Mouse (Mus musculus) left cerebral cortex, postnatal 10 days (tissue): ENCODE measurements around the gene Sufu. TPM values are rescaled to one million over a fixed set of nuclear protein-coding genes. Genes with fewer than 3 reads are reported as not detected.
A peak's percentile ranks its signal among the peaks of the same experiment; 100 is the strongest.

Experiments used
- DNase-seq, 2 experiments: peaks; one replicate each; pipeline ENCODE4 v3.0.0; 2021 to 2022; ENCODE audit warnings: low spot score in 2 of 2, mixed read lengths in 1 of 2; ENCODE audit errors: extremely low spot score in 1 of 2
- intact Hi-C: fragments of 180-260 bp; cut with DNase I; formaldehyde crosslinking; loops from one replicate; pipeline ENCODE4 v1.15.1; 2025
- total RNA-seq, 2 experiments: library from RNA; stranded (reverse); gene quantifications; 2 replicates each; pipeline ENCODE4 v1.2.3; 2021

Gene Sufu
- total RNA-seq, 2 experiments from 2014 or later = 16.7 to 18.8 TPM

GRCm38 (mm10) chr19:46517529-46518351 is 121.0 kb downstream of the Sufu start:
- intact Hi-C loops = no loop called here
- DNase-seq = peak in 1 of 2 experiments; percentile 55

DNA sequence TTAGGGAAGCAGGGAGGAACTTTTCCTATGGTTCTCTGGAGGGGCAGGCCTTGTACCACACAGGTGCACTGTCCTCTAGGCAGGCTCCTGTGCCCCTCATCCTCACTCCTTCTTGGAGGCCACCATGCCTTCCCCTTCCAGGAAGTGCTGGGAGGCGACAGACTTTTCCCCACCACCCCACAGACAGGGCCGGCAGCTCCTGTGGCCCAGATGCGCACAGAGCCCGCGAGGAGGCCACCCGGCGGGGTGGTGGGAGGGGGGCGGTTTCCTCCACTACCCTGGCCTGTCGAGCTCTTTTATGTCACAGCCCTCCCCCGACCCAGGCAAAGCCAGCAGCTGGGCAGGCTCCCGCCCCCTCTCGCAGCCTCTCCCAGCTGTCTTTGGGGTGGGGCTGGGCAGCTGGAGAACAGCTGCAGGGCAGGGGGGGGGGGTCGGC is 121.7 kb downstream of the Sufu start:
- intact Hi-C loops = no loop called here

DNA sequence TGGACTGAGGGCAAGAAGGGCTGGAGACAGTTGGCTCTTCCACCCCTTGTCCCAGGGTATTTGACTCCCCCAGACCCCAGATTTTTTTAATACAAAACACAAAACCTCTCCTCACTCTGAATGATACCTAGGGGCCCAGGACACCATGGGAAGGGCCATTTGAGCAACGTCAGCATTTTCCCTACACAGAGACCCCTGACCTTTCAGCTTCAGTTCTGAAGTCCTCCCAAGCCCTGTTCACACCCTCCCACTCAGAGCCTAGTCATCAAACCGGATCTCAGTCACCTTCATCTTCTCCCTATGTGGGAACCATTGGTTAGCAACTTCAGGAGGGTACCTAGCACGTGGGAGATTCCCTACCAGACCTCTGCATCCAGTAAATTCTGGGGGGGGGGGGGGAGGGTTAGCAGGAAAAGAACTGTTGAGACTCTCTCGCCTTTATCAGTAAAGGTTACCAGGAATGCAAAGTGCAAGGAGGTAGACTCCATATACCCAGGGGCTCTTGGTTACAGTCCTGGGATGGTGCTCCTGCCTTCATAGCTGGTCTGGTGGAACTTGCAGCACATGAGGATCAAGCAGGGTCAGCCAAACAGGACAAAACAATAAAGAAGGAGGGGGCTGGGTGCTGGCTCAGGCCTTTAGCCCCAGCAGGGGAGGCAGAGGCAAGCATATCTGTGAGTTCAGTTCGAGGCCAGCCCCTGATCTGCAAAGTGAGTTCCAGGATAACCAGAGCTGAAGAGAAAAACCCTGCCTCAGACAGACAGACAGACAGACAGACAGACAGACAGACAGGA is 122.3 kb downstream of the Sufu start:
- intact Hi-C loops = no loop called here
- no peak for DNase-seq

More for the DNA sequence above, 121.7 kb downstream of the Sufu start:
- peak in 1 of 2 experiments; percentile 83 for DNase-seq

DNA sequence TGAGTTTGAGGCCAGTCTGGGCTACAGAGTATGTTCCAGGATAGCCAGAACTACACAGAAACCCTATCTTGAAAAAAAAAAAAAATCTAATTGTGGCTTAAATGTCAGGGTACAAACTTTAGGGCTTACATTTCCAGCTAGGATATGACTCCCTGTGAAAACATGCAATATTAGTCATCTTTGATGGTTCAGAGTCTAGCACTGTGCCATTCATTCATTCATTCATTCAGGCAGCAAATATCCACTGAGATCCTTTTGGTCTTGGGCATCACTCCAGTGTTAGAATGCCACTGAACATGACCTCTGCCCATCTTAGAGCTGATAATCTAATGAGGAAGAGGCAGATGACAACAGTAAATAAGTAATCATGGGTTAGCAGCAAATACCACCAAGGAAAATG is 125.0 kb downstream of the Sufu start:
- intact Hi-C loops = no loop called here
- DNase-seq = no peak

- intact Hi-C loops = no loop called here
- peak; percentile 1 to 22 for DNase-seq
Measured at GRCm38 (mm10) chr19:46522433-46523044, 125.8 kb downstream of the Sufu start.

DNA sequence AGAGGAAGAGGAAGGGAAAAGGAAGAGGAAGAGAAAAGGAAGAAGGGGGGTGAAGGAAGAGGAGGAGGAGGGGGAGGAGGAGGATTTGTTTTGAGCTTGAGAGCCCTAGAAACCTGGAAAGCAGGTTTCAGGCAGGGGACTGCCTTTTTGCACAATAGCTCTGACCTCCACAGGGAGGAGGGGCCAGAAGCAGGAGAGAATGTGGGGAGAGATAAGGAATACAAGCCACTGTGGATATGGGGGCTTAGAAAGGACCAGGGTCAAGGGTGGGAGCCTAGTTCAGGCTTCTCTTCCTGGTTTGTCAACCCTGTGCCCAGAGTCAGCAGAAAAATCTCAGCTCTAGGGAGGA is 126.4 kb downstream of the Sufu start:
- intact Hi-C loops = no loop called here
- DNase-seq = no peak

GRCm38 (mm10) chr19:46523480-46524151 is 126.9 kb downstream of the Sufu start:
- peak; percentile 69 to 88 for DNase-seq
- intact Hi-C loops = no loop called here

GRCm38 (mm10) chr19:46524152-46524544 is 127.5 kb downstream of the Sufu start:
- intact Hi-C loops = no loop called here
- DNase-seq = peak in 1 of 2 experiments; percentile 27

DNA sequence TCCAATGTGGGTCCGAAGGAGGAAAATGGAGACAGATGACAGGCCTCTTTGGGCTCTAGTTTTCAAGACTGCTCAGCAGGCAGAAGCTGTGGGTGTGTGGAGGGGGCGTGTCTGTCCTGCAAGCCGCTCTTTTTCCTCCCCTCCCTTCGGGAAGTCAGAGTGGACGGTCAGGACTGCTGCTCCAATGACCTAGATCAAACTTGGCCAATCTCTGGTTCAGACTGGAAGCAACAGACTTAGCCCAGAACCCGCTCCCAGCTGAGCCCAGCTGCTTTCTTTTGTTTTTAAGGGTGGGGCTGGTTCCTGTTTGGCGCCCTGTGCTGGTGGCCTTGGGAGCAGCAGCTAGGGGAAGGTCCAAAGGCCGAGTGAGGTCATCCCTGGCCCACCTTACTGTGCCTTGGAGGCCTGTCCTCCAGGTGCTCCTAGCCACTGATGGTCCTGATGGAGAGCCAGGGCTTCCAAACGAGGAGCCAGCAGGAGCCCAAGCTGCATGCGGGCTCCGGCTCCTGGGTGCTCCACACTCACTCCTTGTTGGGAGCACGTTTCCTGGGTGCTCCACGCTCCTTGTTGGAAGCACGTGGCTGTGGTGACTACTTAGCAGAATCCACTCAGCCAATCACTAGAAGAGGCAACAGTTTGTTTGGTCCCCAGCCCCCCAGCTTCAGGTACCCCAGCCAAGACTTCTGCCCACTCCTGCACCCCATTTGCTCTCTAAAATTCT is 128.1 kb downstream of the Sufu start:
- intact Hi-C loops = no loop called here
- peak; percentile 16 to 87 for DNase-seq

DNA sequence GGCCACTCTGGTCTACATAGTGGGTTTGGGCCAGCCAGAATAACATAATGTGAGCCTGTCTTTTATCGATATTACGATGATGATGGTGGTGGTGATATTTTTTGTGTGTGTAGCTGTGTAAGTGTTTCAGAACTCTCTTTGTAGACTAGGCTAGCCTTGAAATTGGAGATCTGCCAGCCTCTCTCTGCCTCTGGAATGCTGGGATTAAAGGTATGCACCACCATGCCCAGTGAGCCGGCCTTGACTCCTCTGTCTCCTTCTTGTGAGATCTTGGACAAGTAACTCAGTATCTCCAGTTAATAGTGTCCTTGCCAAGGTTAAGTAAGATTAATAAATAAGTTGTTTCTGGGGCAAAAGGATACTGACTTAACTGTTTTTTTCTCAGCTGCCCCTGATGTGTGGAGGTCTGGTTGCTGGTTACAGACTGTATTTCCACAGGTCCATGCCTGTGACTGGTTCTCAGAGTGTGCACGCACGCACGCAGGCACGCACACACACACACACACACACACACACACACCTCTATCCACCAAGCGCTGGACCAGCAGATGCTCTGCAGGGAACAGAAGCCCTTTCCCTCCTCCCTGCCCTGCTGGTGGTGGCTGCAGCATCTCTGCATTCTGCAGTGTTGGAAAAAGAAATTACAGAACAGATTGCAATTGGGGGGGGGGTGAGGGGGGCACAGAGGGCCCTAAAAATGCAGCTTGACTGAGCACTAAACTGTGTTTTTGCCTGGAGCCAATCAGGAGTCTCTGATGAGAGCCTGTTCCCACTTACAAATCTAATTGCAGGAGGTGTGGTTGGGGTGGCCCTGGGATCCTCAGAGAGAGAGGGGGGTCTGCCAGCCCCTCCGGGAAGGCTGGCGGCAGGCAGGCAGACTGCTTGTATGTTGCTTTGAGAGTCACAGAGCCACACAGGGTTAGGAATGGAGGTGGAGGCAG is 129.3 kb downstream of the Sufu start:
- intact Hi-C loops = no loop called here
- peak; percentile 5 to 31 for DNase-seq

GRCm38 (mm10) chr19:46527632-46528528 is 131.2 kb downstream of the Sufu start:
- peak; percentile 3 to 27 for DNase-seq
- intact Hi-C loops = no loop called here

DNA sequence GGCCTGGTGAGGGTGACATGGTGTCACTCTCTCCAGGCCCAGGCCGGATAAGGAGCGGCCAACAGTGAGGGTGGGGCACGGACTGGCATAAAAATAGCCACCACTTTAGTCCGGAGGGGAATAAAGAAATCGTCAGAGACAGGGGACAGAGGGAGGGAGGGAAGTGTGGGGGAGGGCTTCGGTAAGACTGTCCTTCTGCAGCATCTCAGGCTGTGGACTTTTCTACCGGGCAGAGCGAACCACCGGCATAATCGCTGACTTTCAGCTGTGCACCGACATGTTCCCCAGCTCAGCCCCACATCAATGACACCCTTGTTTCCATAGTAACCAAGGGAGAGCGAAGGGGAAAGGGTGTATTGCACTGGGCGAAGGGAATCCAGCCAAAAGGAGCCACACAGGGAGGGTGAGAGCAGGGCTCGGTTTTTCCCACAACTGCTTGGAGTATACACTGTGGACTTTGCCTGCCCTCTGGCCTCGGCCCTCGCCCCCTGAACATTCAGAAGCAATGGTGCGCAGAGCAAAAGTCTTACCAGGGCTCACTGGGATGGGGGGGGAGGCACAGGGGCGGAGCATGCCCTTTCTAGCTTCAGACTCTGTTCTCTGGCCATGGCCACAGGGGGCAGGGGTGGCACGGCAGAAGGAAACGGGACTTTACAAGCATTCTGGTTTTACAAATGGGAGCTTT is 132.0 kb downstream of the Sufu start:
- DNase-seq = peak; percentile 48 to 82
- intact Hi-C loops = no loop called here

GRCm38 (mm10) chr19:46529601-46530448 is 133.1 kb downstream of the Sufu start:
- DNase-seq = peak in 1 of 2 experiments; percentile 25
- intact Hi-C loops = loop anchor here (2.0 kb wide), 1 partner anchor 27 kb away; no protein-coding TSS in a partner anchor

DNA sequence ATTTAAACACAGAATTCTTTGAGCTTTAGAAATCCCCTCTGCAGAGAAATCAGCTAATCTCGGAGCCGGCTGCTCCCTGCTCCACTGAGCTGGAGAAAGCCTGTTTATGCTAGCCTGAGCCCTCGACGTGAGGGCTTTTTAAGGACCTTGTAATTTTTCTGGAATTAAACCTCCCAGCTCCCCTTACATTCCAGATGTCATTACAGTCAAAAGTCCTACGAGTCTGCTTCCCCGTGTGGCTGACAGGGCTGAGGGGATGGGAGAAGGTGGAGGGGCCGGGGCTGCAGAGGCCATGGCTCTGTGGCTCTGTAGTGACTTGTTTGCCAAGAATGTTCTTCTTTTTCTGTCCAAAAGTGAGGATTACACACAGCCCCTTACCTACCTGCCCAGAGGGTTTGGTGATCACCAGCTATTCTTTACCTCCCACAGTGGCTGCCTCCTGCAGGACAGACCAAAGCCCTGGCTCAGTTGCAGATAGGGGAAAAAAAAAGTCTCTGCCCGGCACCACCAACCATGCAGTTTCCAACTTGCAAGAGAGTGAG is 133.8 kb downstream of the Sufu start:
- intact Hi-C loops = loop anchor here (2.0 kb wide), 1 partner anchor 28 kb away; no protein-coding TSS in a partner anchor
- peak in 1 of 2 experiments; percentile 28 for DNase-seq
